Mouse (Mus musculus) retina, postnatal 1 day (tissue): ENCODE measurements around the gene Rab40c.
"Not testable (repeated sequence)": the region's sequence is repeated elsewhere in the genome, so short reads cannot be mapped to it uniquely, and the experiment has no call there.

ENCODE experiments used
- DNase-seq: peaks from one replicate; pipeline ENCODE4 v3.0.0-alpha.2; 2012

Rab40c gene

GRCm38 (mm10) chr17:25873405-25874147 lies 46.0 kb downstream of the Rab40c start:
- DNase-seq = no peak

- DNase-seq = no peak
Observed at GRCm38 (mm10) chr17:25872676-25873075, 46.9 kb downstream of the Rab40c start.

- not testable (repeated sequence) for DNase-seq
Observed at GRCm38 (mm10) chr17:25871566-25871965, 48.0 kb downstream of the Rab40c start.

GRCm38 (mm10) chr17:25869954-25870353 lies 49.6 kb downstream of the Rab40c start:
- DNase-seq = no peak

- no peak for DNase-seq
Observed at GRCm38 (mm10) chr17:25869498-25869897, 50.0 kb downstream of the Rab40c start.

GRCm38 (mm10) chr17:25868601-25869191 lies 50.8 kb downstream of the Rab40c start, which contains the start of gene Mcrip2:
Gene Mcrip2, minus strand, starts transcription at chr17:25868764.
- peak; percentile 87 for DNase-seq

- peak; percentile 57 for DNase-seq
Observed at GRCm38 (mm10) chr17:25867836-25868600, 51.5 kb downstream of the Rab40c start.

- DNase-seq = no peak
Observed at GRCm38 (mm10) chr17:25867509-25867835, 52.1 kb downstream of the Rab40c start.

- DNase-seq = no peak
Observed at GRCm38 (mm10) chr17:25866172-25866571, 53.4 kb downstream of the Rab40c start.

- no peak for DNase-seq
Observed at GRCm38 (mm10) chr17:25865288-25865687, 54.2 kb downstream of the Rab40c start.

- no peak for DNase-seq
Observed at GRCm38 (mm10) chr17:25864311-25864710, 55.2 kb downstream of the Rab40c start.

GRCm38 (mm10) chr17:25863681-25864080 lies 55.8 kb downstream of the Rab40c start:
- no peak for DNase-seq

GRCm38 (mm10) chr17:25861704-25862612 lies 57.6 kb downstream of the Rab40c start:
- DNase-seq = no peak

GRCm38 (mm10) chr17:25860832-25861703 lies 58.5 kb downstream of the Rab40c start, which contains the start of gene Wdr90:
Gene Wdr90, minus strand, starts transcription at chr17:25861501.
- DNase-seq = peak; percentile 97

- no peak for DNase-seq
Observed at GRCm38 (mm10) chr17:25860229-25860628, 59.3 kb downstream of the Rab40c start.

GRCm38 (mm10) chr17:25844396-25844901 lies 75.1 kb downstream of the Rab40c start, which contains the start of gene Rhot2:
Gene Rhot2, minus strand, starts transcription at chr17:25844851.
- DNase-seq = peak; percentile 97

GRCm38 (mm10) chr17:25843636-25844395 lies 75.7 kb downstream of the Rab40c start:
- DNase-seq = no peak

GRCm38 (mm10) chr17:25843122-25843521 lies 76.4 kb downstream of the Rab40c start:
- no peak for DNase-seq

- no peak for DNase-seq
Observed at GRCm38 (mm10) chr17:25842509-25842908, 77.0 kb downstream of the Rab40c start.

GRCm38 (mm10) chr17:25841117-25841880 lies 78.2 kb downstream of the Rab40c start, which contains the start of gene Gm20683:
Gene Gm20683, minus strand, starts transcription at chr17:25841763.
- DNase-seq = no peak
